Mouse (Mus musculus) stomach, postnatal 0 days (tissue): Measurements from ENCODE around the gene Gpr183.

Source experiments
- CTCF ChIP-seq: IDR thresholded peaks from 2 replicates; pipeline ENCODE4 v1.5.1; 2016; ENCODE audit warnings: antibody characterized with exemption, low read depth, mild to moderate bottlenecking, moderate library complexity
- EP300 ChIP-seq: optimal IDR thresholded peaks from 2 replicates; pipeline ENCODE3; 2016; ENCODE audit warnings: antibody characterized with exemption

DNA sequence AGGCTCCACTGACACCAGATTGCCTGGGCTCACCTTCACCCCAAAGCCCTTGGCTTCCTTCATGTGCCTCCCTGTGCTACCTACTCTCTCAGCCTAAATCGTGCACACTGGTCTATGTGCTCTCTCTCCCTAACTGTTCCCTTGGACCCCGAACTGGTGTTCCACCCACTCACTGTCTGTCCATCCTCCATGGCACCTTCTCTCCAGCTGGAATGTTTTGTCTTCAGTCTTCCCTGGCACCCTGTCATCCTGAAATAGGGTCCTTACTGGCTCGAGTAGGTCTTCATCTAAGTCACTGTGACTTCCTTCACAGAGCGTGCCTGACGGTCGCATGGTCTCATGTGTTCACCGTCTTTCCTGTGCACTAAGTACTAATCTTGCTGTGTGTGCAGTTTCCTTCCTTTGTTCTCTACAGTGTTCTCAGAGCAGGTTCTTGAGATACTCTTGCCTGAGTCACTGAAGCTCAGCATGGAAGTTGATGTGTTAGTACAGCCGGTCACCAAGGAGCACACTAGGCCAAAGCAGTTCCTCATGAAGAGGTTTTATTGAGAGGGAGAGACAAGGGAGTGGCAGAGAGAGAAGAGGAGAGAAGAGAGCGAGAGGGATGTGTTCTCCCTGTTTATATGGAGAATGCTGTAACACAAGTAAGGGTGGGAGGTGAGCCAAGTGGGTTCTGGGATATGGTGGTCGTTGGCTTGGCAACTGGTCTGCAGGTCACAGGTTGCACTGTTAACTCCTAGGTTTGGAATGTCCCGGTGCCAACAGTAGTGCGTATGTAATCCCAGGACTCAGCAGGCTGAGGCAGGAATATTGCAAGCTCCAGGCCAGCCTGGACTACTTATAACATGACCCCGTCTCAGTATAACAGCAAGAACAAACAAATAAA, 27.6 kb upstream of the Gpr183 start:
- TF ChIP-seq EP300 (no peak), CTCF (no peak)
